Mouse (Mus musculus): Measurements from ENCODE around the gene Eif4h.
"Not testable (repeated sequence)": the region's sequence is repeated elsewhere in the genome, so short reads cannot be mapped to it uniquely, and the experiment has no call there.

The Eif4h gene

GRCm38 (mm10) chr5:134650926-134651325, 11.6 kb upstream of the Eif4h start:
- DNase-seq (ENCODE audit: extremely low spot score, low spot score): peak; percentile 27

GRCm38 (mm10) chr5:134648976-134649375, 9.7 kb upstream of the Eif4h start:
- DNase-seq (ENCODE audit: extremely low spot score, low spot score): not testable (repeated sequence)

GRCm38 (mm10) chr5:134647394-134647793, 8.1 kb upstream of the Eif4h start:
- DNase-seq (ENCODE audit: extremely low spot score, low spot score): no peak

- DNase-seq (ENCODE audit: extremely low spot score, low spot score): no peak
Observed at GRCm38 (mm10) chr5:134646461-134646860, 7.2 kb upstream of the Eif4h start.

- no peak for DNase-seq (ENCODE audit: extremely low spot score, low spot score)
Observed at GRCm38 (mm10) chr5:134644643-134645118, 5.4 kb upstream of the Eif4h start.

GRCm38 (mm10) chr5:134644121-134644520, 4.8 kb upstream of the Eif4h start:
- DNase-seq (ENCODE audit: extremely low spot score, low spot score): no peak

GRCm38 (mm10) chr5:134640371-134640770, 1.1 kb upstream of the Eif4h start:
- DNase-seq (ENCODE audit: extremely low spot score, low spot score): no peak

GRCm38 (mm10) chr5:134638461-134639268, 625 bp downstream of the Eif4h start:
- DNase-seq (ENCODE audit: extremely low spot score, low spot score): no peak

GRCm38 (mm10) chr5:134637820-134638367, 1.4 kb downstream of the Eif4h start:
- DNase-seq (ENCODE audit: extremely low spot score, low spot score): no peak

GRCm38 (mm10) chr5:134632841-134633240, 6.4 kb downstream of the Eif4h start:
- DNase-seq (ENCODE audit: extremely low spot score, low spot score): no peak

- no peak for DNase-seq (ENCODE audit: extremely low spot score, low spot score)
Observed at GRCm38 (mm10) chr5:134630835-134631234, 8.5 kb downstream of the Eif4h start.

GRCm38 (mm10) chr5:134629508-134629907, 9.8 kb downstream of the Eif4h start:
- DNase-seq (ENCODE audit: extremely low spot score, low spot score): no peak

- DNase-seq (ENCODE audit: extremely low spot score, low spot score): no peak
Observed at GRCm38 (mm10) chr5:134622069-134622468, 17.2 kb downstream of the Eif4h start.

GRCm38 (mm10) chr5:134621099-134621640, 18.1 kb downstream of the Eif4h start:
- no peak for DNase-seq (ENCODE audit: extremely low spot score, low spot score)

GRCm38 (mm10) chr5:134620457-134620856, 18.8 kb downstream of the Eif4h start:
- DNase-seq (ENCODE audit: extremely low spot score, low spot score): no peak

- peak; percentile 52 for DNase-seq (ENCODE audit: extremely low spot score, low spot score)
Observed at GRCm38 (mm10) chr5:134617071-134617470, 22.2 kb downstream of the Eif4h start.

GRCm38 (mm10) chr5:134615780-134616179, 23.5 kb downstream of the Eif4h start:
- no peak for DNase-seq (ENCODE audit: extremely low spot score, low spot score)

- DNase-seq (ENCODE audit: extremely low spot score, low spot score): no peak
Observed at GRCm38 (mm10) chr5:134615380-134615779, 23.9 kb downstream of the Eif4h start.

GRCm38 (mm10) chr5:134614802-134615201, 24.5 kb downstream of the Eif4h start, which contains the start of gene Lat2:
TSS of gene Lat2 (minus strand) at chr5:134615025.
- no peak for DNase-seq (ENCODE audit: extremely low spot score, low spot score)

- no peak for DNase-seq (ENCODE audit: extremely low spot score, low spot score)
Observed at GRCm38 (mm10) chr5:134614296-134614695, 25.0 kb downstream of the Eif4h start.

GRCm38 (mm10) chr5:134613727-134614126, 25.6 kb downstream of the Eif4h start:
- DNase-seq (ENCODE audit: extremely low spot score, low spot score): no peak

- DNase-seq (ENCODE audit: extremely low spot score, low spot score): no peak
Observed at GRCm38 (mm10) chr5:134611810-134612521, 27.3 kb downstream of the Eif4h start.

Measured in neural tube, embryonic 10.5 days (tissue).